Mouse (Mus musculus): ENCODE results near the gene 4930562C15Rik. TPM values are rescaled to one million over a fixed set of nuclear protein-coding genes. Genes with fewer than 3 reads are reported as not detected.

4930562C15Rik gene
- 1.0 and 1.1 TPM in 2 replicates for polyA plus RNA-seq (2014; fragmentation: Nextera tagmentation; extraction: Ambion mirVana)

GRCm38 (mm10) chr16:4835191-4835590 is at the start of gene 4930562C15Rik:
Gene 4930562C15Rik (plus strand): TSS chr16:4835416.
- no peak for TF ChIP-seq CTCF (IDR thresholded peaks at IDR 0.05; ENCODE audit: low read depth)
- no peaks in the 10 kb centered on the region for H3K36me3 ChIP-seq (ENCODE audit: insufficient read depth)
- WGBS, result 76% methylated on average over 3 of the region's 3 CpGs
- H3K4me3 ChIP-seq (ENCODE audit: low read depth, low read length), result no peak within 1 kb of the TSS
- no peaks in the 10 kb centered on the region for H3K4me1 ChIP-seq (ENCODE audit: insufficient read depth)
- ATAC-seq (ENCODE audit: insufficient read depth), result peak; percentile 38; the same call in 1 of the 2 replicates
- DNase-seq, result peak; percentile 6
- H3K9ac ChIP-seq, result no peak within 1 kb of the TSS
- no peaks in the 10 kb centered on the region for H3K9me3 ChIP-seq (ENCODE audit: low read depth, low read length)
- H3K27ac ChIP-seq (ENCODE audit: low read depth), result no peak within 1 kb of the TSS
- no peaks in the 10 kb centered on the region for H3K27me3 ChIP-seq (ENCODE audit: insufficient read depth, low read length)
- H3K4me2 ChIP-seq, result no peak within 1 kb of the TSS

- Histone ChIP-seq H3K9ac (no peak overlapping the region), H3K27me3 (ENCODE audit: insufficient read depth, low read length) (no peaks in the 10 kb centered on the region), H3K4me2 (no peak overlapping the region), H3K27ac (ENCODE audit: low read depth) (no peak overlapping the region), H3K9me3 (ENCODE audit: low read depth, low read length) (no peaks in the 10 kb centered on the region), H3K4me1 (ENCODE audit: insufficient read depth) (peaks cover 9% of the 10 kb centered on the region; the same call in 1 of the 2 replicates), H3K4me3 (ENCODE audit: low read depth, low read length) (no peak overlapping the region), H3K36me3 (ENCODE audit: insufficient read depth) (peaks cover 7% of the 10 kb centered on the region; the same call in 1 of the 2 replicates)
- DNase-seq (no peak), ATAC-seq (ENCODE audit: insufficient read depth) (no peak)
- 71% methylated on average over 4 of the region's 4 CpGs for WGBS
- no peak for TF ChIP-seq CTCF (IDR thresholded peaks at IDR 0.05; ENCODE audit: low read depth)
Measured at GRCm38 (mm10) chr16:4785706-4786105, 49.5 kb upstream of the 4930562C15Rik start.

GRCm38 (mm10) chr16:4788176-4788575 is 47.0 kb upstream of the 4930562C15Rik start:
- 0 out of 2 replicates have a peak overlapping the region, but pooled peaks have one; percentile 31 for H3K9ac ChIP-seq
- no peaks in the 10 kb centered on the region for H3K27me3 ChIP-seq (ENCODE audit: insufficient read depth, low read length)
- no peak for TF ChIP-seq CTCF (IDR thresholded peaks at IDR 0.05; ENCODE audit: low read depth)
- peak overlapping the region; percentile 69 for H3K4me2 ChIP-seq
- H3K36me3 ChIP-seq (ENCODE audit: insufficient read depth), result peaks cover 7% of the 10 kb centered on the region; the same call in 1 of the 2 replicates
- peaks cover 7% of the 10 kb centered on the region; the same call in 1 of the 2 replicates for H3K4me1 ChIP-seq (ENCODE audit: insufficient read depth)
- H3K27ac ChIP-seq (ENCODE audit: low read depth), result no peak overlapping the region
- H3K9me3 ChIP-seq (ENCODE audit: low read depth, low read length), result no peaks in the 10 kb centered on the region
- ATAC-seq (ENCODE audit: insufficient read depth), result no peak
- peak overlapping the region; percentile 4; the same call in 1 of the 2 replicates for H3K4me3 ChIP-seq (ENCODE audit: low read depth, low read length)
- no peak for DNase-seq

- Histone ChIP-seq H3K9me3 (ENCODE audit: low read depth, low read length) (no peaks in the 10 kb centered on the region), H3K4me1 (ENCODE audit: insufficient read depth) (peaks cover 7% of the 10 kb centered on the region; the same call in 1 of the 2 replicates), H3K4me2 (peak overlapping the region; percentile 69), H3K9ac (peak overlapping the region; percentile 79), H3K4me3 (ENCODE audit: low read depth, low read length) (peak overlapping the region; percentile 64), H3K36me3 (ENCODE audit: insufficient read depth) (no peaks in the 10 kb centered on the region), H3K27me3 (ENCODE audit: insufficient read depth, low read length) (no peaks in the 10 kb centered on the region), H3K27ac (ENCODE audit: low read depth) (peak overlapping the region; percentile 98; the same call in 1 of the 2 replicates)
- TF ChIP-seq CTCF (IDR thresholded peaks at IDR 0.05; ENCODE audit: low read depth), result no peak
- DNase-seq, result no peak
- WGBS, result under 1% methylated on average over 29 of the region's 29 CpGs
- peak; percentile 64 for ATAC-seq (ENCODE audit: insufficient read depth)
Measured at GRCm38 (mm10) chr16:4789311-4789768, 45.9 kb upstream of the 4930562C15Rik start.

- Histone ChIP-seq H3K4me2 (peak within 1 kb of the TSS; percentile 69), H3K36me3 (ENCODE audit: insufficient read depth) (no peaks in the 10 kb centered on the region), H3K9ac (peak within 1 kb of the TSS; percentile 79), H3K4me1 (ENCODE audit: insufficient read depth) (peaks cover 7% of the 10 kb centered on the region; the same call in 1 of the 2 replicates), H3K9me3 (ENCODE audit: low read depth, low read length) (no peaks in the 10 kb centered on the region), H3K27me3 (ENCODE audit: insufficient read depth, low read length) (no peaks in the 10 kb centered on the region), H3K4me3 (ENCODE audit: low read depth, low read length) (peak within 1 kb of the TSS; percentile 64), H3K27ac (ENCODE audit: low read depth) (peak within 1 kb of the TSS; percentile 98)
- peak; percentile 20; the same call in 1 of the 2 replicates for TF ChIP-seq CTCF (IDR thresholded peaks at IDR 0.05; ENCODE audit: low read depth)
- under 1% methylated on average over 51 of the region's 51 CpGs for WGBS
- ATAC-seq (ENCODE audit: insufficient read depth) (peak; percentile 99), DNase-seq (peak; percentile 97)
Measured at GRCm38 (mm10) chr16:4789810-4790559, 45.2 kb upstream of the 4930562C15Rik start, which contains the start of gene Cdip1. Gene Cdip1 (minus strand): TSS chr16:4790292.

- peak; percentile 36; the same call in 1 of the 2 replicates for TF ChIP-seq CTCF (IDR thresholded peaks at IDR 0.05; ENCODE audit: low read depth)
- ATAC-seq (ENCODE audit: insufficient read depth) (no peak), DNase-seq (peak; percentile 14)
- H3K9me3 ChIP-seq (ENCODE audit: low read depth, low read length), result no peaks in the 10 kb centered on the region
- no peak overlapping the region for H3K4me2 ChIP-seq
- H3K27me3 ChIP-seq (ENCODE audit: insufficient read depth, low read length), result no peaks in the 10 kb centered on the region
- WGBS, result 68% methylated on average over 2 of the region's 2 CpGs
- H3K4me1 ChIP-seq (ENCODE audit: insufficient read depth), result peaks cover 7% of the 10 kb centered on the region; the same call in 1 of the 2 replicates
- no peaks in the 10 kb centered on the region for H3K36me3 ChIP-seq (ENCODE audit: insufficient read depth)
- H3K4me3 ChIP-seq (ENCODE audit: low read depth, low read length), result no peak overlapping the region
- no peak overlapping the region for H3K27ac ChIP-seq (ENCODE audit: low read depth)
- no peak overlapping the region for H3K9ac ChIP-seq
Measured at GRCm38 (mm10) chr16:4791332-4791731, 43.9 kb upstream of the 4930562C15Rik start.

GRCm38 (mm10) chr16:4796631-4797030 is 38.6 kb upstream of the 4930562C15Rik start:
- no peak overlapping the region for H3K4me2 ChIP-seq
- H3K9me3 ChIP-seq (ENCODE audit: low read depth, low read length), result no peaks in the 10 kb centered on the region
- TF ChIP-seq CTCF (IDR thresholded peaks at IDR 0.05; ENCODE audit: low read depth), result no peak
- no peak for DNase-seq
- H3K27ac ChIP-seq (ENCODE audit: low read depth), result no peak overlapping the region
- H3K36me3 ChIP-seq (ENCODE audit: insufficient read depth), result no peaks in the 10 kb centered on the region
- H3K4me1 ChIP-seq (ENCODE audit: insufficient read depth), result no peaks in the 10 kb centered on the region
- H3K9ac ChIP-seq, result no peak overlapping the region
- no peak overlapping the region for H3K4me3 ChIP-seq (ENCODE audit: low read depth, low read length)
- WGBS, result 64% methylated on average over 4 of the region's 4 CpGs
- H3K27me3 ChIP-seq (ENCODE audit: insufficient read depth, low read length), result no peaks in the 10 kb centered on the region
- no peak for ATAC-seq (ENCODE audit: insufficient read depth)

Measured in lung, embryonic 14.5 days (tissue).